Mouse (Mus musculus) forebrain, embryonic 14.5 days (tissue): ENCODE data around the gene Dpep3. TPM values are rescaled to one million over a fixed set of nuclear protein-coding genes. Genes with fewer than 3 reads are reported as not detected.

ENCODE experiments used
- ATAC-seq: fragments of 200-750 bp; cut with Nextera tagmentation; 2 replicates; pipeline ENCODE4 v1.8.0; 2017; ENCODE audit warnings: mild to moderate bottlenecking, moderate library complexity
- DNase-seq: peaks from one replicate; pipeline ENCODE4 v3.0.0-alpha.2; 2015; ENCODE audit warnings: low spot score
- H3K27ac ChIP-seq: fragments of 300-500 bp; sonication (generic); 2 replicates; pipeline ENCODE4 v1.5.1; 2014; ENCODE audit warnings: low read depth, mild to moderate bottlenecking, control low read depth, low read length, moderate library complexity
- H3K27me3 ChIP-seq: fragments of 300-500 bp; sonication (generic); replicated peaks from 2 replicates; pipeline ENCODE4 v1.6.1; 2014; ENCODE audit warnings: low read length, control low read depth, mixed read lengths; ENCODE audit not compliant: control insufficient read depth, insufficient read depth
- H3K36me3 ChIP-seq: fragments of 300-500 bp; sonication (generic); 2 replicates; pipeline ENCODE4 v1.6.1; 2014; ENCODE audit warnings: low read length, control low read depth; ENCODE audit not compliant: control insufficient read depth, insufficient read depth
- H3K4me1 ChIP-seq: fragments of 300-500 bp; sonication (generic); 2 replicates; pipeline ENCODE4 v1.6.1; 2014; ENCODE audit warnings: antibody characterized with exemption, low read length, control low read depth; ENCODE audit not compliant: control insufficient read depth, insufficient read depth
- H3K4me2 ChIP-seq: fragments of 300-500 bp; sonication (generic); 2 replicates; pipeline ENCODE4 v1.6.1; 2014; ENCODE audit warnings: mild to moderate bottlenecking, control low read depth, low read length
- H3K4me3 ChIP-seq: fragments of 300-500 bp; sonication (generic); 2 replicates; pipeline ENCODE4 v1.5.1; 2014; ENCODE audit warnings: low read depth, low read length, control low read depth
- H3K9ac ChIP-seq: fragments of 300-500 bp; sonication (generic); 2 replicates; pipeline ENCODE4 v1.6.1; 2014; ENCODE audit warnings: mild to moderate bottlenecking, low read length, control low read depth, moderate library complexity
- H3K9me3 ChIP-seq: fragments of 300-500 bp; sonication (generic); replicated peaks from 2 replicates; pipeline ENCODE4 v1.6.1; 2016; ENCODE audit warnings: low read length, control low read depth, mixed read lengths; ENCODE audit not compliant: control insufficient read depth
- WGBS: fragments of 180-500 bp; shearing (Covaris S2); extraction: QIAGEN DNeasy Blood & Tissue Kit; methylation state at CpG from one replicate; pipeline ENCODE4 v1.1.7; 2014; 5-methylcytosine and 5-hydroxymethylcytosine counted together
- polyA plus RNA-seq: library from polyadenylated mRNA; unstranded; fragments of >200 nt; fragmentation: Nextera tagmentation; extraction: Ambion mirVana; gene quantifications from 2 replicates; pipeline ENCODE4 v1.2.1, GENCODE M21; 2014

The Dpep3 gene
- polyA plus RNA-seq, 1 experiment from 2014 or later = not detected

- 82% methylated on average over 3 of the region's 3 CpGs for WGBS
- H3K4me2 ChIP-seq = no peak overlapping the region
- H3K27ac ChIP-seq = no peak overlapping the region
These were observed 27.9 kb upstream of the Dpep3 start for GRCm38 (mm10) chr8:106007135-106007534.

GRCm38 (mm10) chr8:106006413-106006812 is 27.2 kb upstream of the Dpep3 start:
- no peak overlapping the region for H3K4me3 ChIP-seq
- no peaks in the 10 kb centered on the region for H3K27me3 ChIP-seq
- H3K9ac ChIP-seq = no peak overlapping the region
- no peak overlapping the region for H3K27ac ChIP-seq
- H3K36me3 ChIP-seq = no peaks in the 10 kb centered on the region
- no peak for DNase-seq
- no peaks in the 10 kb centered on the region for H3K9me3 ChIP-seq
- no peak overlapping the region for H3K4me2 ChIP-seq
- H3K4me1 ChIP-seq = peaks cover 8% of the 10 kb centered on the region
- 92% methylated on average over 4 of the region's 4 CpGs for WGBS
- no peak for ATAC-seq

More at GRCm38 (mm10) chr8:106007135-106007534, 27.9 kb upstream of the Dpep3 start:
- H3K27me3 ChIP-seq = no peaks in the 10 kb centered on the region
- H3K4me1 ChIP-seq = peaks cover 8% of the 10 kb centered on the region
- no peaks in the 10 kb centered on the region for H3K36me3 ChIP-seq
- ATAC-seq (no peak), DNase-seq (no peak)
- no peaks in the 10 kb centered on the region for H3K9me3 ChIP-seq
- H3K9ac ChIP-seq = no peak overlapping the region
- H3K4me3 ChIP-seq = no peak overlapping the region

- peaks cover 8% of the 10 kb centered on the region for H3K4me1 ChIP-seq
- H3K36me3 ChIP-seq = no peaks in the 10 kb centered on the region
- DNase-seq = no peak
- no peak within 1 kb of the TSS for H3K4me2 ChIP-seq
- no peak within 1 kb of the TSS for H3K4me3 ChIP-seq
- no peak within 1 kb of the TSS for H3K9ac ChIP-seq
- no peaks in the 10 kb centered on the region for H3K27me3 ChIP-seq
- no peak for ATAC-seq
- WGBS = 78% methylated on average over 4 of the region's 4 CpGs
- no peak within 1 kb of the TSS for H3K27ac ChIP-seq
- H3K9me3 ChIP-seq = no peaks in the 10 kb centered on the region
These were observed 26.6 kb upstream of the Dpep3 start, which contains the start of gene Dpep2nb for GRCm38 (mm10) chr8:106005875-106006274. Gene Dpep2nb (minus strand): TSS chr8:106005975.

- H3K27ac ChIP-seq = no peak overlapping the region
- no peak overlapping the region for H3K4me2 ChIP-seq
- no peaks in the 10 kb centered on the region for H3K9me3 ChIP-seq
- no peaks in the 10 kb centered on the region for H3K36me3 ChIP-seq
- no peak overlapping the region for H3K9ac ChIP-seq
- no peak for ATAC-seq
- WGBS = 78% methylated on average over 8 of the region's 8 CpGs
- no peaks in the 10 kb centered on the region for H3K27me3 ChIP-seq
- H3K4me3 ChIP-seq = no peak overlapping the region
- H3K4me1 ChIP-seq = no peaks in the 10 kb centered on the region
- no peak for DNase-seq
These were observed 25.4 kb upstream of the Dpep3 start for GRCm38 (mm10) chr8:106004538-106005207.

- Histone ChIP-seq H3K4me3 (no peak overlapping the region), H3K27me3 (no peaks in the 10 kb centered on the region), H3K4me1 (no peaks in the 10 kb centered on the region), H3K27ac (no peak overlapping the region), H3K9me3 (no peaks in the 10 kb centered on the region), H3K9ac (no peak overlapping the region), H3K4me2 (no peak overlapping the region), H3K36me3 (no peaks in the 10 kb centered on the region)
- WGBS = 82% methylated on average over 4 of the region's 4 CpGs
- DNase-seq (no peak), ATAC-seq (no peak)
These were observed 22.7 kb upstream of the Dpep3 start for GRCm38 (mm10) chr8:106001908-106002307.

GRCm38 (mm10) chr8:105998971-105999370 is 19.7 kb upstream of the Dpep3 start:
- no peak for ATAC-seq
- no peak overlapping the region for H3K4me2 ChIP-seq
- no peaks in the 10 kb centered on the region for H3K4me1 ChIP-seq
- no peak overlapping the region for H3K27ac ChIP-seq
- H3K36me3 ChIP-seq = no peaks in the 10 kb centered on the region
- no peak overlapping the region for H3K4me3 ChIP-seq
- H3K27me3 ChIP-seq = no peaks in the 10 kb centered on the region
- no peak for DNase-seq
- H3K9ac ChIP-seq = no peak overlapping the region
- H3K9me3 ChIP-seq = no peaks in the 10 kb centered on the region
- WGBS = 83% methylated on average over 2 of the region's 2 CpGs

GRCm38 (mm10) chr8:105996359-105996758 is 17.1 kb upstream of the Dpep3 start:
- H3K9me3 ChIP-seq = no peaks in the 10 kb centered on the region
- no peak overlapping the region for H3K4me2 ChIP-seq
- no peak overlapping the region for H3K9ac ChIP-seq
- DNase-seq (no peak), ATAC-seq (no peak)
- H3K4me1 ChIP-seq = no peaks in the 10 kb centered on the region
- no peak overlapping the region for H3K4me3 ChIP-seq
- H3K27me3 ChIP-seq = no peaks in the 10 kb centered on the region
- 73% methylated on average over 7 of the region's 7 CpGs for WGBS
- H3K36me3 ChIP-seq = no peaks in the 10 kb centered on the region
- no peak overlapping the region for H3K27ac ChIP-seq

GRCm38 (mm10) chr8:105993226-105993625 is 14.0 kb upstream of the Dpep3 start:
- Histone ChIP-seq H3K27me3 (no peaks in the 10 kb centered on the region), H3K4me1 (no peaks in the 10 kb centered on the region), H3K27ac (no peak overlapping the region), H3K4me3 (no peak overlapping the region), H3K9me3 (no peaks in the 10 kb centered on the region), H3K4me2 (no peak overlapping the region), H3K36me3 (no peaks in the 10 kb centered on the region), H3K9ac (no peak overlapping the region)
- DNase-seq (no peak), ATAC-seq (no peak)
- 62% methylated on average over 4 of the region's 4 CpGs for WGBS

GRCm38 (mm10) chr8:105992499-105992898 is 13.3 kb upstream of the Dpep3 start:
- Histone ChIP-seq H3K9me3 (no peaks in the 10 kb centered on the region), H3K4me3 (no peak overlapping the region), H3K4me2 (no peak overlapping the region), H3K9ac (no peak overlapping the region), H3K36me3 (no peaks in the 10 kb centered on the region), H3K27me3 (no peaks in the 10 kb centered on the region), H3K4me1 (no peaks in the 10 kb centered on the region), H3K27ac (no peak overlapping the region)
- ATAC-seq (no peak), DNase-seq (no peak)
- 82% methylated on average over 5 of the region's 5 CpGs for WGBS
